In the genomic region with DNA sequence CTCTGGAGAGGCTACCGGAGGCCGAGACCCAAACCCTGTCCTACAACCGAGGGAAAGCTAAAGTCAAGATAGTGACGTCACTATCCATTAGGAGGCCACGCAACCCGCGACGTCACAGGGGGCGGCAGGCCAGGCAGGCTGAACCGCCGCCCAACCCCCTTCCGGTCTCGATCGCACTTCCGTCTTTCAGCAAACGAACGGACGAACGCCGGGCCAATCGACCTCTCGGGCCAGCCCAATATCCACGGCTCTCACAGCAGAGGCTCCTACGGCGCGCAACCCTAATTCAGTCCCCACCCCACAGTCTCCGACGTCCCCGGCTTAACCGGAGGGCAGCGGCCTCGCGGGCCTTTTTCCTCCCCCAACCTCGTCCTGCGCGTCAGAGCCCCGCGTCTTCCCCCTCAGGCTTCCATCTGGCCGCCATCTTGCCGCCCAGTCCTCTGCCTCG, we compare ENCODE assay signal across 8 mouse cellular contexts. TPM values are rescaled to one million over a fixed set of nuclear protein-coding genes. Genes with fewer than 3 reads are reported as not detected.
DNase-seq lines count a peak whose midpoint lies in the region; ATAC-seq and TF ChIP-seq lines count a peak whose summit lies in the region.

Gm10382 (plus strand) TSS at position 192 of the 448 bp plus-strand sequence.

- peak; percentile 32 for ATAC-seq in heart, embryonic 14.5 days (ENCODE audit: insufficient number of reproducible peaks, insufficient read depth, low FRiP score, low read depth)
- ATAC-seq in liver, embryonic 14.5 days (ENCODE audit: insufficient read depth) = peak; percentile 50
- peak; percentile 1; the same call in 1 of the 2 replicates for ATAC-seq in stomach, embryonic 16.5 days (ENCODE audit: insufficient read depth, low FRiP score)

- H3K9ac ChIP-seq in heart, embryonic 14.5 days (ENCODE audit: low read length) = peak within 1 kb of the TSS; percentile 100
- peak within 1 kb of the TSS; percentile 98 for H3K9ac ChIP-seq in liver, embryonic 14.5 days (replicated peaks)
- H3K9ac ChIP-seq in stomach, embryonic 16.5 days (ENCODE audit: low read length) = peak within 1 kb of the TSS; percentile 100

- WGBS in heart, embryonic 14.5 days = under 1% methylated on average over 41 of the region's 41 CpGs
- under 1% methylated on average over 41 of the region's 41 CpGs for WGBS in liver, embryonic 14.5 days (ENCODE audit: insufficient replicate concordance)
- under 1% methylated on average over 41 of the region's 41 CpGs for WGBS in stomach, embryonic 16.5 days

- H3K27ac ChIP-seq in heart, embryonic 14.5 days (replicated peaks in 1 of 2; ENCODE audit: control insufficient read depth in 1 of 2, insufficient read depth in 1 of 2, low read depth in 2 of 2, low read length in 2 of 2) = peak within 1 kb of the TSS; percentile 96 to 99
- H3K27ac ChIP-seq in liver, embryonic 14.5 days = peak within 1 kb of the TSS; percentile 89
- peak within 1 kb of the TSS; percentile 98 for H3K27ac ChIP-seq in stomach, embryonic 16.5 days (ENCODE audit: low read length)

- DNase-seq in CD4-positive, CD25-positive, alpha-beta regulatory T cell, adult 2 months (ENCODE audit: low read depth, low spot score) = peak; percentile 95
- peak; percentile 80 for DNase-seq in brain, embryonic 14.5 days (ENCODE audit: low read depth)
- DNase-seq in kidney, postnatal 10 days = peak; percentile 94
- DNase-seq in liver, embryonic 14.5 days (ENCODE audit: low read depth in 3 of 3, low spot score in 3 of 3) = peak; percentile 72 to 80 (median 77)
- peak; percentile 94 to 95 for DNase-seq in natural killer cell, adult 2 months (ENCODE audit: low spot score in 2 of 2)

- no peak for TF ChIP-seq POLR2A in brain, embryonic 14.5 days (IDR thresholded peaks at IDR 0.05; ENCODE audit: borderline replicate concordance, extremely low read depth, insufficient read depth, insufficient read length, poor library complexity, severe bottlenecking)

- peak within 1 kb of the TSS; percentile 100 for H3K4me3 ChIP-seq in erythroblast, embryonic 14.5 days (replicated peaks)
- peak within 1 kb of the TSS; percentile 87 to 99 for H3K4me3 ChIP-seq in heart, embryonic 14.5 days (ENCODE audit: control insufficient read depth in 1 of 2, insufficient read depth in 1 of 2, low read depth in 1 of 2, low read length in 2 of 2)
- peak within 1 kb of the TSS; percentile 92 to 95 for H3K4me3 ChIP-seq in liver, embryonic 14.5 days (ENCODE audit: insufficient read depth in 1 of 2, low read depth in 2 of 2, low read length in 2 of 2)
- peak within 1 kb of the TSS; percentile 99 for H3K4me3 ChIP-seq in stomach, embryonic 16.5 days (replicated peaks; ENCODE audit: low read length)

- H3K36me3 ChIP-seq in erythroblast, embryonic 14.5 days (ENCODE audit: control insufficient read depth) = peaks cover 34% of the 10 kb centered on the region
- peaks cover 28% of the 10 kb centered on the region for H3K36me3 ChIP-seq in heart, embryonic 14.5 days (ENCODE audit: control insufficient read depth, insufficient read depth, low read length)
- peaks cover 24% of the 10 kb centered on the region for H3K36me3 ChIP-seq in liver, embryonic 14.5 days (replicated peaks; ENCODE audit: control insufficient read depth, insufficient read depth, low read depth)
- H3K36me3 ChIP-seq in stomach, embryonic 16.5 days (ENCODE audit: control insufficient read depth, insufficient read depth, low read length) = 0 out of 2 replicates have a peak, but pooled peaks cover 11% of the 10 kb centered on the region

- no peak for TF ChIP-seq CTCF in brain, embryonic 14.5 days (IDR thresholded peaks at IDR 0.05; ENCODE audit: borderline replicate concordance, extremely low read depth, insufficient read depth, insufficient read length)
- TF ChIP-seq CTCF in liver, embryonic 14.5 days (IDR thresholded peaks at IDR 0.05; ENCODE audit: low read depth) = no peak

- H3K4me1 ChIP-seq in erythroblast, embryonic 14.5 days (ENCODE audit: control insufficient read depth) = peaks cover 48% of the 10 kb centered on the region
- peaks cover 22 to 44% of the 10 kb centered on the region in 2 experiments for H3K4me1 ChIP-seq in heart, embryonic 14.5 days (ENCODE audit: control insufficient read depth in 2 of 2, insufficient read depth in 2 of 2, low read length in 2 of 2)
- H3K4me1 ChIP-seq in liver, embryonic 14.5 days (replicated peaks; ENCODE audit: control insufficient read depth in 2 of 2, insufficient read depth in 2 of 2, low read length in 1 of 2) = peaks cover 15 to 30% of the 10 kb centered on the region in 2 experiments
- H3K4me1 ChIP-seq in stomach, embryonic 16.5 days (ENCODE audit: control insufficient read depth, insufficient read depth, low read length) = peaks cover 26% of the 10 kb centered on the region

- no peaks in the 10 kb centered on the region for H3K9me3 ChIP-seq in erythroblast, embryonic 14.5 days (ENCODE audit: control insufficient read depth, low read length)
- H3K9me3 ChIP-seq in heart, embryonic 14.5 days (ENCODE audit: control insufficient read depth, low read length) = no peaks in the 10 kb centered on the region
- no peaks in the 10 kb centered on the region for H3K9me3 ChIP-seq in liver, embryonic 14.5 days (ENCODE audit: control insufficient read depth, low read length)
- H3K9me3 ChIP-seq in stomach, embryonic 16.5 days (replicated peaks; ENCODE audit: control insufficient read depth, low read length) = no peaks in the 10 kb centered on the region

- TF ChIP-seq EP300 in liver, embryonic 14.5 days (IDR thresholded peaks at IDR 0.05; ENCODE audit: low read depth) = no peak; the same call in 1 of the 2 replicates

- peak within 1 kb of the TSS; percentile 96 for H3K4me2 ChIP-seq in heart, embryonic 14.5 days (ENCODE audit: low read length)
- peak within 1 kb of the TSS; percentile 91 for H3K4me2 ChIP-seq in liver, embryonic 14.5 days (ENCODE audit: low read depth)
- peak within 1 kb of the TSS; percentile 91 for H3K4me2 ChIP-seq in stomach, embryonic 16.5 days (ENCODE audit: low read depth, low read length)

- no peaks in the 10 kb centered on the region for H3K27me3 ChIP-seq in erythroblast, embryonic 14.5 days (ENCODE audit: control insufficient read depth)
- H3K27me3 ChIP-seq in heart, embryonic 14.5 days (ENCODE audit: control insufficient read depth, insufficient read depth, low read length) = no peaks in the 10 kb centered on the region
- no peaks in the 10 kb centered on the region for H3K27me3 ChIP-seq in liver, embryonic 14.5 days (ENCODE audit: control insufficient read depth, insufficient read depth, low read length)
- H3K27me3 ChIP-seq in stomach, embryonic 16.5 days (ENCODE audit: control insufficient read depth, insufficient read depth, low read length) = no peaks in the 10 kb centered on the region

RNA-seq across cellular contexts. Expression of gene Gm10382, which starts in this region (rescaled TPM):
- 0.34 and 0.58 TPM in 2 replicates for polyA plus RNA-seq in brain, embryonic 14.5 days (2012; rRNA removed)
- polyA plus RNA-seq in erythroblast, embryonic 14.5 days (2012) = 0.06 TPM in 1 of 2 replicates, not detected in the other
- polyA plus RNA-seq in heart, embryonic 14.5 days (2014; fragmentation: Nextera tagmentation; extraction: Ambion mirVana) = 0.27 and 0.32 TPM in 2 replicates
- polyA plus RNA-seq in liver, embryonic 14.5 days (2012; rRNA removed) = 0.05 and 0.10 TPM in 2 replicates
- polyA plus RNA-seq in liver, embryonic 14.5 days (2014; fragmentation: Nextera tagmentation; extraction: Ambion mirVana) = not detected in 2 replicates
- 0.32 and 0.37 TPM in 2 replicates for polyA plus RNA-seq in stomach, embryonic 16.5 days (2015; fragmentation: Nextera tagmentation; extraction: Ambion mirVana)

Comparison
In these comparisons a context has a peak if more than half of its experiments do, and no peak if none do; other contexts are left out.
1. Peak in every context shown above with its lines: DNase-seq, ATAC-seq, H3K4me3 ChIP-seq and H3K27ac ChIP-seq.
2. Peak in DNase-seq in brain, embryonic 14.5 days; RNA of the gene not detected or under 1 TPM.
3. Peak in ATAC-seq, H3K4me3 ChIP-seq, H3K27ac ChIP-seq, H3K9ac ChIP-seq and H3K4me2 ChIP-seq in heart, embryonic 14.5 days; RNA of the gene not detected or under 1 TPM.
4. Peak in DNase-seq, ATAC-seq, H3K4me3 ChIP-seq, H3K27ac ChIP-seq, H3K9ac ChIP-seq and H3K4me2 ChIP-seq in liver, embryonic 14.5 days; RNA of the gene not detected or under 1 TPM.
5. Peak in ATAC-seq, H3K4me3 ChIP-seq, H3K27ac ChIP-seq, H3K9ac ChIP-seq and H3K4me2 ChIP-seq in stomach, embryonic 16.5 days; RNA of the gene not detected or under 1 TPM.